Mouse (Mus musculus) liver, embryonic 15.5 days (tissue): ENCODE results near the gene Olfr15. TPM values are rescaled to one million over a fixed set of nuclear protein-coding genes. Genes with fewer than 3 reads are reported as not detected.
A peak's percentile ranks its signal among the peaks of the same experiment; 100 is the strongest.
"Not testable (repeated sequence)": the region's sequence is repeated elsewhere in the genome, so short reads cannot be mapped to it uniquely, and the experiment has no call there.

ENCODE experiments used
- ATAC-seq: fragments of 200-750 bp; cut with Nextera tagmentation; 2 replicates; pipeline ENCODE4 v1.8.0; 2017; ENCODE audit warnings: moderate number of reproducible peaks, mild to moderate bottlenecking, moderate library complexity; ENCODE audit not compliant: insufficient read depth
- H3K27ac ChIP-seq: fragments of 300-500 bp; sonication (generic); replicated peaks from 2 replicates; pipeline ENCODE4 v1.5.1; 2015; ENCODE audit warnings: mild to moderate bottlenecking, inconsistent platforms
- H3K27me3 ChIP-seq: fragments of 300-500 bp; sonication (generic); 2 replicates; pipeline ENCODE4 v1.6.1; 2015; ENCODE audit warnings: mild to moderate bottlenecking, inconsistent platforms
- H3K36me3 ChIP-seq: fragments of 300-500 bp; sonication (generic); replicated peaks from 2 replicates; pipeline ENCODE4 v1.6.1; 2015; ENCODE audit warnings: moderate library complexity, mild to moderate bottlenecking, inconsistent platforms
- H3K4me1 ChIP-seq: fragments of 300-500 bp; sonication (generic); replicated peaks from 2 replicates; pipeline ENCODE4 v1.6.1; 2015; ENCODE audit warnings: inconsistent platforms
- H3K4me2 ChIP-seq: fragments of 300-500 bp; sonication (generic); 2 replicates; pipeline ENCODE4 v1.6.1; 2015; ENCODE audit warnings: moderate library complexity, mild to moderate bottlenecking, inconsistent platforms
- H3K4me3 ChIP-seq: fragments of 300-500 bp; sonication (generic); replicated peaks from 2 replicates; pipeline ENCODE4 v1.5.1; 2015; ENCODE audit warnings: mild to moderate bottlenecking, inconsistent platforms
- H3K9ac ChIP-seq: fragments of 300-500 bp; sonication (generic); 2 replicates; pipeline ENCODE4 v1.6.1; 2015; ENCODE audit warnings: moderate library complexity, mild to moderate bottlenecking, inconsistent platforms
- H3K9me3 ChIP-seq: fragments of 300-500 bp; sonication (generic); replicated peaks from 2 replicates; pipeline ENCODE4 v1.6.1; 2016; ENCODE audit warnings: inconsistent platforms
- WGBS: fragments of 180-500 bp; shearing (Covaris S2); methylation state at CpG from one replicate; pipeline ENCODE4 v1.1.7; 2015; ENCODE audit warnings: mixed read lengths; ENCODE audit not compliant: insufficient replicate concordance; 5-methylcytosine and 5-hydroxymethylcytosine counted together
- polyA plus RNA-seq: library from polyadenylated mRNA; unstranded; fragments of >200 nt; fragmentation: Nextera tagmentation; extraction: Ambion mirVana; gene quantifications from 2 replicates; pipeline ENCODE4 v1.2.1, GENCODE M21; 2015

The Olfr15 gene
- polyA plus RNA-seq, result not detected in 2 replicates

GRCm38 (mm10) chr16:3830588-3831109 lies at the start of gene Olfr15:
Gene Olfr15, plus strand, starts transcription at chr16:3830878.
- Histone ChIP-seq H3K9ac (no peak within 1 kb of the TSS), H3K27me3 (no peaks in the 10 kb centered on the region), H3K4me1 (no peaks in the 10 kb centered on the region), H3K9me3 (no peaks in the 10 kb centered on the region), H3K36me3 (no peaks in the 10 kb centered on the region), H3K4me3 (no peak within 1 kb of the TSS), H3K4me2 (no peak within 1 kb of the TSS), H3K27ac (no peak within 1 kb of the TSS)
- ATAC-seq, result no peak

GRCm38 (mm10) chr16:3781237-3781636 lies 49.4 kb upstream of the Olfr15 start:
- Histone ChIP-seq H3K27me3 (no peaks in the 10 kb centered on the region), H3K4me2 (no peak overlapping the region), H3K9ac (no peak overlapping the region), H3K9me3 (no peaks in the 10 kb centered on the region), H3K4me1 (no peaks in the 10 kb centered on the region), H3K27ac (no peak overlapping the region), H3K4me3 (no peak overlapping the region), H3K36me3 (no peaks in the 10 kb centered on the region)
- ATAC-seq, result no peak

- Histone ChIP-seq H3K9ac (no peak overlapping the region), H3K4me1 (no peaks in the 10 kb centered on the region), H3K4me2 (no peak overlapping the region), H3K36me3 (no peaks in the 10 kb centered on the region), H3K4me3 (no peak overlapping the region), H3K27ac (no peak overlapping the region), H3K27me3 (no peaks in the 10 kb centered on the region), H3K9me3 (no peaks in the 10 kb centered on the region)
- ATAC-seq, result no peak
Measured at GRCm38 (mm10) chr16:3788394-3788793, 42.3 kb upstream of the Olfr15 start.

GRCm38 (mm10) chr16:3808176-3808575 lies 22.5 kb upstream of the Olfr15 start:
- no peak overlapping the region for H3K4me2 ChIP-seq
- no peaks in the 10 kb centered on the region for H3K4me1 ChIP-seq
- no peak overlapping the region for H3K4me3 ChIP-seq
- H3K9ac ChIP-seq, result no peak overlapping the region
- no peaks in the 10 kb centered on the region for H3K27me3 ChIP-seq
- no peaks in the 10 kb centered on the region for H3K9me3 ChIP-seq
- ATAC-seq, result no peak
- no peak overlapping the region for H3K27ac ChIP-seq
- 69% methylated on average over 3 of the region's 3 CpGs for WGBS
- H3K36me3 ChIP-seq, result no peaks in the 10 kb centered on the region

- ATAC-seq, H3K27ac ChIP-seq, H3K4me1 ChIP-seq, H3K9me3 ChIP-seq, H3K9ac ChIP-seq, H3K4me3 ChIP-seq, H3K36me3 ChIP-seq, H3K4me2 ChIP-seq, H3K27me3 ChIP-seq: not testable (repeated sequence)
- WGBS, result 60% methylated on average over 6 of the region's 6 CpGs
Measured at GRCm38 (mm10) chr16:3814667-3815066, 16.0 kb upstream of the Olfr15 start.

GRCm38 (mm10) chr16:3820202-3820601 lies 10.5 kb upstream of the Olfr15 start:
- Histone ChIP-seq H3K9me3 (no peaks in the 10 kb centered on the region), H3K27me3 (no peaks in the 10 kb centered on the region), H3K36me3 (no peaks in the 10 kb centered on the region), H3K27ac (no peak overlapping the region), H3K4me3 (no peak overlapping the region), H3K4me1 (no peaks in the 10 kb centered on the region), H3K9ac (no peak overlapping the region), H3K4me2 (no peak overlapping the region)
- WGBS, result 69% methylated on average over 2 of the region's 2 CpGs
- ATAC-seq, result no peak

- ATAC-seq, result no peak
- no peak overlapping the region for H3K4me2 ChIP-seq
- no peaks in the 10 kb centered on the region for H3K27me3 ChIP-seq
- no peak overlapping the region for H3K27ac ChIP-seq
- H3K4me3 ChIP-seq, result no peak overlapping the region
- no peaks in the 10 kb centered on the region for H3K4me1 ChIP-seq
- no peak overlapping the region for H3K9ac ChIP-seq
- H3K36me3 ChIP-seq, result no peaks in the 10 kb centered on the region
- H3K9me3 ChIP-seq, result no peaks in the 10 kb centered on the region
- 38% methylated on average over 3 of the region's 3 CpGs for WGBS
Measured at GRCm38 (mm10) chr16:3828021-3828420, 2.7 kb upstream of the Olfr15 start.

- H3K27ac ChIP-seq, result no peak overlapping the region
- H3K27me3 ChIP-seq, result no peaks in the 10 kb centered on the region
- H3K9me3 ChIP-seq, result no peaks in the 10 kb centered on the region
- no peaks in the 10 kb centered on the region for H3K4me1 ChIP-seq
- ATAC-seq, result no peak
- H3K4me2 ChIP-seq, result no peak overlapping the region
- no peak overlapping the region for H3K9ac ChIP-seq
- H3K36me3 ChIP-seq, result no peaks in the 10 kb centered on the region
- 30% methylated on average over 2 of the region's 2 CpGs for WGBS
- H3K4me3 ChIP-seq, result no peak overlapping the region
Measured at GRCm38 (mm10) chr16:3829727-3830126, 951 bp upstream of the Olfr15 start.

- H3K4me2 ChIP-seq, result no peak overlapping the region
- no peaks in the 10 kb centered on the region for H3K4me1 ChIP-seq
- no peaks in the 10 kb centered on the region for H3K36me3 ChIP-seq
- H3K27me3 ChIP-seq, result no peaks in the 10 kb centered on the region; the same call in 1 of the 2 replicates
- 59% methylated on average over 2 of the region's 2 CpGs for WGBS
- no peak for ATAC-seq
- no peaks in the 10 kb centered on the region for H3K9me3 ChIP-seq
- no peak overlapping the region for H3K9ac ChIP-seq
- H3K4me3 ChIP-seq, result no peak overlapping the region
- no peak overlapping the region for H3K27ac ChIP-seq
Measured at GRCm38 (mm10) chr16:3835461-3835860, 4.8 kb downstream of the Olfr15 start.

- Histone ChIP-seq H3K9ac (no peak overlapping the region), H3K4me1 (peaks cover 4% of the 10 kb centered on the region), H3K27ac (no peak overlapping the region), H3K4me3 (no peak overlapping the region), H3K4me2 (no peak overlapping the region), H3K9me3 (no peaks in the 10 kb centered on the region), H3K27me3 (no peaks in the 10 kb centered on the region; the same call in 1 of the 2 replicates), H3K36me3 (no peaks in the 10 kb centered on the region)
- 45% methylated on average over 17 of the region's 17 CpGs for WGBS
- no peak for ATAC-seq
Measured at GRCm38 (mm10) chr16:3839157-3839885, 8.6 kb downstream of the Olfr15 start.

GRCm38 (mm10) chr16:3842989-3843388 lies 12.3 kb downstream of the Olfr15 start:
- Histone ChIP-seq H3K4me1 (peaks cover 19% of the 10 kb centered on the region), H3K27me3 (no peaks in the 10 kb centered on the region; the same call in 1 of the 2 replicates), H3K9ac (no peak overlapping the region), H3K4me2 (peak overlapping the region; percentile 13; the same call in 1 of the 2 replicates), H3K9me3 (no peaks in the 10 kb centered on the region), H3K4me3 (no peak overlapping the region), H3K27ac (peak overlapping the region; percentile 1; the same call in 1 of the 2 replicates), H3K36me3 (no peaks in the 10 kb centered on the region)
- WGBS, result 21% methylated on average over 4 of the region's 4 CpGs
- ATAC-seq, result no peak

- Histone ChIP-seq H3K27ac (0 out of 2 replicates have a peak overlapping the region, but pooled peaks have one; percentile 12), H3K9ac (no peak overlapping the region), H3K4me3 (no peak overlapping the region), H3K36me3 (no peaks in the 10 kb centered on the region), H3K4me2 (no peak overlapping the region), H3K27me3 (no peaks in the 10 kb centered on the region; the same call in 1 of the 2 replicates), H3K9me3 (no peaks in the 10 kb centered on the region), H3K4me1 (peaks cover 22% of the 10 kb centered on the region)
- ATAC-seq, result no peak
- 41% methylated on average over 1 of the region's 1 CpGs for WGBS
Measured at GRCm38 (mm10) chr16:3843796-3844195, 13.1 kb downstream of the Olfr15 start.
